Mouse (Mus musculus) left cerebral cortex, adult 8-10 months (tissue): ENCODE measurements around the gene Lrrc73. TPM values are rescaled to one million over a fixed set of nuclear protein-coding genes. Genes with fewer than 3 reads are reported as not detected.

ENCODE experiments used
- DNase-seq, 2 experiments: peaks; one replicate each; pipeline ENCODE4 v3.0.0; 2022; ENCODE audit warnings: low spot score in 2 of 2
- total RNA-seq, 4 experiments: library from RNA; stranded (reverse); gene quantifications; 2 replicates each; pipeline ENCODE4 v1.2.4; 2022

Gene Lrrc73
- total RNA-seq, 4 experiments from 2014 or later, result 50.2 to 55.0 (median 53.3) TPM

DNA sequence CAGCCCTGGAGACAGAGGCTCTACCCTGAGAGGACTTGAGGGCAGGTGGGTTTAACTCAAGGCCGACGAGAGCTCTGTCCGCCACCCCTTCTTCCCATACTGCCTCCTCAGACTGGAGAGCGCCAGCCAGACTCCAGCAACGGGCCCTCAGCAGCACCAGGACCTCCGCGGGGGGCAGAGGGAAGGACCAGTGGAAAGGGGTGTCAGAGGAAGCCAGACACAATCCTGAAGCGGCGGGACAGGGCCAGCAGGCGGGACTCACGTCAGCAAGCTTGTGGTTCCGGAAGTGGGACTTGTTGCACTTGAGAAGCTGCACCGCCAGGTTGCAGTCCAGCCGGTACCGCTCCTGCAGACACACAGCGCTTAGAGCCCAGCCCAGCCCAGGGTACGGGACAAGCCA lies 6.3 kb downstream of the Lrrc73 start:
- no peak for DNase-seq

DNA sequence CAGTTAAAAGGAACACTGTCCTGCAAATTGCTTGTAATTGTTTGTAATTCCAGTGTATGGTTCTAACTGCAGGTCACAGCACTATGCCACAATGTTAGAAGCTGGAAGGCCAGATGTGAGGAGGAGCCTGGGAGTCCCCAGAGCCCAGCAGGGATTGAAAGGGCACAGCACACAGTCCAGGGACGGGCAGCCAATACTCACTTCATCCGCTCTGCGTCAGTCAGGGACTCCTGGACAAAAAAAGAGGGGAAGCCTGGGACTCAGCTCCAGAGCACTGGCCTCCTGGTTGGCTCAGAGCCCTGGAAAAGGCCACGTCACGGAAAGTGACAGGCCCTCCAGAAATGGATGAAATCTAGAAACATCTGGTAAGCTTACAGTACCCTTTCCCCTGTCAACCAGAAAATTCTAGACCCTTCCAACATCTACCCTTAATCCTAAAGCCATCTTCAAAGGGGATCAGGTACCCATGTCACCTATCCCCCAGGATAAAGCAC lies 8.9 kb downstream of the Lrrc73 start:
- DNase-seq, result no peak

DNA sequence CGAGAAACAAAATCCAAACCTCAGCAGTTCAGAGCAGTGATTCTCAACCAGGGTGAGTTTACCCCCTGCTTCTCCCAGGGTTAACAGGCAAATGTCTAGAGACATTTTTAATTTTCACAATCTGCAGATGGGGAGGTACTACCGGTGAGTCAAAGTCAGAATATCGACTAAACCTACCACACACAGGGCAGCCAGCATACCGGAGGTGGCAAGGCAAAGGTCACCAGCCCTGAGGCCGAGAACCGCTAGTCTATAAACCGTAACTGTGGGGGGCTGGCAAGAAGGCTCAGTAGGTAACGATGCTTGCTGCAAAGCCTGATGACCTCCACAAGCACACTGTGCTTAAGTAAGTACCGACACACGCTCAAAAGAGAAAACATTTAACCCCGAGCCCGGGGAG lies 12.2 kb downstream of the Lrrc73 start:
- DNase-seq, result no peak

DNA sequence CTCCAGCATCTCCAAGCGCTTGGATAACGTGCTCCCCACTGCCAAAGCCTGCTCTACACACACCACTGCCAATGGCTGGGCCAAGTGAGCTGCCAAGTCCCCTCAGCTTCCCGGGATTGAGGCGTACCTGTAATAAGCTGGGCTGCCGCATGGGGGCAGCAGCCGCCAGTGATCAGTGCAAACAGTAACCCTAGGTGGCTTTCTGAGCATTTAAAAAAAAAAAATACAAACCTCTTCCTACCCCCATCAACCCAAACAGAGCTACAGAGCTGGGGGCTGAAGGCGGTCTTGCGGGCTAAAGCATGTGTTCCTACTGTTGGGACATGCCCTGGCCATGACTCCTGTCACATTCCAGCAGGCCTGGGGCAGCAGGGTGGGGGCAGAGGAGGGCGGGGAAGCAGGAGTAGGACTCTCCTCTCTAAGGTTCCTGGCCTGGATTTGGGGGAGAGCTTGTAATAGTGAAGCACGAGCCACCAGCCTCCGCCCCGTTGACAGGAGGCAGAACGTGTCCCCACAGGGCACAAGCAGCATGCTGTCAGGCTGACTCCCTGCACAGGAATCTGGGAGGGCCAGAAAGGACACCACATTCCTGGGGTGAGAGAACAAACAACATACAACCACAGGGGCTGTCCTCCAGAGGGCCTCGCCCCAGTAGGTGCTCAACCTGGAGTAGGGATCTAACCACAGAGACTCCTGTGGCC lies 12.7 kb downstream of the Lrrc73 start:
- DNase-seq, result peak; percentile 72 to 89

DNA sequence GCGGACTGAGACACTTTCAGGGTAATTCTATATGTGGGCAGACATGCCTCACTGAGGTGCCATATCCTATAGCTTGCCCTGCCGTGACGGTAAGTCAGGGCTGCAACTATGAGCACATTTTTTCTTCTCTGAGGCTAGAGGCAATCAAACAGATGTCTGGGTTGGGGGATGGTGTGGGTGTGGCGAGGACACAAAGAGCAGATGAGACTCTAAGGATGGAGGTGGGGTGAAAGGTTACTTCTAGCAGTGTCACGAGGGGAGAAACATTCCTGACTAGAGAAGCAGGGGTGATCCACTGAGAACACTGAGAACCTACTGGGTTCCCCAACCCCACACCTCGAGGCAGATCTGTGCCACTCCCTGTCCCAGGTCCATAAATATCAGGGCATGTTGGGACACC lies 13.7 kb downstream of the Lrrc73 start:
- no peak for DNase-seq

DNA sequence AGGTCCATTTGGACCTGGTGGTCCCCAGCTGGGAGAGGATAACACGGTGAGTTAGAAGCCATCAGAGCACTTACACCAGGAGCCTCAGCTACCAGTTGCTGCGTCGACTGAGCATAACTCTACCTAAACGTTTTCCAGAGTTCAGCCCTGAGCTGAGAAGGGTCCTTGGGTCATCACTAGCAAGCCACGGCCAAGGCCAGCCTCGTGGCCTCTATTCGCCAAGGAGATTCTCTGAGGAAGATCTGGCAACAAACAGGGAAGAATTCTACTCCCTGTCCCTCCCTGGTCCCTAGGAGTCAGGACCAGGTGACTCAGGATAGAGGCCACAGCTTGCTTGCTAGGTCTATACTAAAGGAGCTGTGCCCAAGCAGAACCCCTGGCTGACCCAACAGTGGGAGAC lies 14.2 kb downstream of the Lrrc73 start:
- DNase-seq, result peak in 1 of 2 experiments; percentile 1

DNA sequence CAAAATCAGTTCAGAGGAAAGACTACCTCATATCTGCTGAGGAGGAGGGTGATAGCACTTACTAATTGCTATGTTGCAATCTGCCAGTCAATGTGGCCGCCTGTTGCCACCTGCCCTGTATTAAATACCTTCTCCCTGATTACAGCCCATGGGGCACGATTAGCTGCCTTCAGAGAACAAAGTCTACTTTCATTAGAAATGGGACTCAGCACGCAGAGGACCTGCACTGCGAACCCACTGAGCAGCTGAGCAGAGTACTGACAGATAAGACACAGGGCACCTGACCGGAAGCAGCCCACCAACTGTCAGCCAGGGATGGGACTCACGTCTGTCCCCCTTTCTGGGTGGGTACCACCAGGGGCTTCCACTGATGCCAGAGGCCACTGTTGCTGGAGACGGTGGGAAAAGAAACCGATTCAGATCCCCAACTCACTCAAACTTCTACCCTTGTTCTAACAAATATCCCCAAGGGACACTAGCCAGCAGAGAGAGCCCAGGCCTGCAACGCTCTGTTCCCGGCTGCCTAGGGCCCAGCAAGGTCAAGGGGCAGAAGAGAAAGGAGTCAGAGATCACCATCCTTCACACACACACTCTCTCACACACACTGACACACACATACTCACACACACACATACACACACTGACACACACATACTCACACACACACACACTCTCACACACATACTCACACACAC lies 14.8 kb downstream of the Lrrc73 start:
- no peak for DNase-seq

DNA sequence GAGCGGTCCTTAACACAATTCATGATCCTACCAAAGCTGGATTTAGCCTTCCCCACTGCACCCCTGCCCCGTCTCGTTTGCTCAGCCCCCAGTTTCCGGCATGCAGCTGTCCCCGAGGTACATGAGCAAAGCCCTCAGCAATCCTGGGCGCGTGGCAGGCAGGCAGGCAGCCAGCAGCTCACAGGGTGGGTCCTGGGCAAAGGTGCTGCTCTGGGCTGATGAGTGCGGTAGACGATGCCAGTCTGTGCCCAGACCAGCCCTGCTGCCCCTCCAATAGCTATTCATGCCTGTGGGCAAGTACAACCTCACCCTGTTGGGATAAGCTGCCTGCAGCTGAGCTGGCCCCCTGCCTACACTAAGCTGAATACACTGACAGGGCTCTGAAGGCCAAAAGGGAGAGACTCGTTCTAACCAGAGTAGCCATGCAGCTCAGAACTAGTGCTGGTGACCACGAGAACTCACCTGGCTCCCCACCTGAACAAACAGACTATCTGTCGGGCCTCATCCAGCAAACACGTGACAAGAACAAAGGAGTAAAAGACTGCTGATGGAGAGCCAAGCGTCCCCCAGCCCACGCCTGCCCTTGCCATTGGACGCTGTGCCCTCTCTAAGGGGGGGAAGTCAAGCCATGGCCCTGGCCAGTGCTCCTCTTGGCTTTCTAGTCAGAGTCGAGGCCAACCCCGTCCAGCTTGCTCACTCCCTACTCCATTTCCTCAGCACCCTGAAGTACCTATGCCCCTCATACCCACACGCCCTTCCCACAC lies 16.6 kb downstream of the Lrrc73 start:
- no peak for DNase-seq

DNA sequence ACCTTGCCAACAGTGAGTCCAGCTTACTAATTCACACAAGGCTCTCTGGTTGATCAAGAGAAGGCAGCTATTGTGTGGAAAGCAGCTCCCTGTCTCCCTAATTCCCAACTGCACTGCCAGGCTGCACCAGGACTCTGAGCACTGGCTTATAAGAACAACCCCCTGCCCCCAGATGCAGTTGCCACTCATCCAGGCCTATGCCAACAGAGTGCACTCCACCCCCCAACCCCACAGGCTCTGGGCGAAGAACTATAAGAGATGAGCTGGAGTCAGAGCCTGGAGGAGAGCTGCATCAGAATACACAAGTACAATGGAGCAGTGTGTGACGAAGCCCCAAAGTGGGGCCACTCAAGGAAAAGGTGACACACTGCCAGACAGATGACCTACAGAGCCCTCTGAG lies 18.7 kb downstream of the Lrrc73 start:
- DNase-seq, result peak in 1 of 2 experiments; percentile 56

DNA sequence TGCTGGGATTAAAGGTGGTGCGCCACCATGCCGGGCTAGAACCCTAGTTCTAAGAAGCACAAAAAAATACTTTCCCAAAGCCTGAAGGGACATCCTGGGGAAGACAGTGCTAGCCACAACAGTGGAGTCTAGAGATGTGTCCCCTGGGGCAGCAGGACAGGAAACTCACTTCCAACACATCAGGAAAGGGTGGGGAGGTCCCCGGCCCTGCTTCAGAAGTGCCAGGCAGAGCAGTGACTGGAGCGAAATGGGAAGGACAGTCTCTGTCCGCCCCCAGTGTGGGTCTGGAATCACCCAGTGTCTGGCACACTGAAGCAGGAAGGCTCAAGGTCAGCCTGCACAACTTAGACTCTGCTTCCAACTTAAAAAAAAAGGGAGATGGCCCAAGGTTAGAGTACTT lies 19.3 kb downstream of the Lrrc73 start:
- no peak for DNase-seq

DNA sequence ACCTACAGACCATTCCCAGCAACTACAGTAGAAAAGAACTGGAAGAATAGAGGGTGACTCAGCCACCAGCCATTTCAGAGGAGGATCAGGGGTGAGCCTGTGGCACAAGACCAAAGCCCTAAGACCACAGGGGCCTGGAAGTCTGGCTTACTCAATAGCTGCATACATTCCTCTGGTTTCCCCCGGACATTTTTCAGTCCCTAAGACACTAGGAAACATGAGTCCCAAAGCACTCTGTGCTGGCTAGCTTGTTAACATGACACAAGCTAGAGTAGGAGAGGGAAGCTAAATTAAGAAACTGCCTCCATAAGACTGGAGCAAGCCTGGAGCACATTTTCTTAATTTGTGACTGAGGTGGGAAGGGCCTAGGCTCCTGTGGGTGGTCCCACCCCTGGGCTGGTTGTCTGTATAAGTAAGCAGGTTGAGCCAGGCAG lies 20.5 kb downstream of the Lrrc73 start:
- peak in 1 of 2 experiments; percentile 61 for DNase-seq

DNA sequence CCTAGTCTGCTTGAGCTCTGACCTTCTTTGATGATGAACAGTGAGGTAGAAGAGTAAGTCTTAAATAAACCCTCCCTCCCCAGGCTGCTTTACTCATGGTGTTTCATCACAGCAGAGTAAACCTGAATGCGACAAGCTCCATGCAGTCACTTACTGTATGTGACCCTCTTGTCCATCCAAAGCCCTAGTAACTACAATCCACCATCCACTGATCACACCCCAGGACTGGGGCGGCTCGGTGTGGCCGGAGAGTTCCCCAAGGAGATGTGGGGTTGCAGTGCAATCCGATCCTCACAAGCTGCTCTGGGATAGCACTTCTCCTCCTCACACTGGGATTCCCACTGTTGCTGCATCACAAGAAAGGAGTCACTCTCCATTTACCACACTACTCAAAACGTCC lies 21.1 kb downstream of the Lrrc73 start:
- no peak for DNase-seq

DNA sequence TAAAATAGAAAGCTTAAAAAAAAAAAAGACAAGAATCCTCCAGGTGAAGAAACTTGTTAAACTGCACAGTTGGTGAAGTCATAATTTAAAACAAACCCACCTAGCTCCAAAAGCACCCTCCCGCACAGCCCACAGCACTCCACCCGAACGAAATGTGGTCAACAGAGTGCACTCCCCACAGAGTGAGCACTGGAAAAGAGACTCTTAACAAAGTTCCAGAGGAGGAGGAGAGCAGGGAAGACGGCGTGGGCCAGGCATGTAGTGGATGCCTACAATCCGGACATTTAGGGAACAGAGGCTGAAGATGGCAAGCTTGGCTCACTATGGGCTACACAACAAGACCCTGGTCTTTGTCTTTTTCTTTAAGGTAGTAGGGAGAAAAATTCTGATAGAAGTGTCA lies 21.7 kb downstream of the Lrrc73 start:
- DNase-seq, result no peak

DNA sequence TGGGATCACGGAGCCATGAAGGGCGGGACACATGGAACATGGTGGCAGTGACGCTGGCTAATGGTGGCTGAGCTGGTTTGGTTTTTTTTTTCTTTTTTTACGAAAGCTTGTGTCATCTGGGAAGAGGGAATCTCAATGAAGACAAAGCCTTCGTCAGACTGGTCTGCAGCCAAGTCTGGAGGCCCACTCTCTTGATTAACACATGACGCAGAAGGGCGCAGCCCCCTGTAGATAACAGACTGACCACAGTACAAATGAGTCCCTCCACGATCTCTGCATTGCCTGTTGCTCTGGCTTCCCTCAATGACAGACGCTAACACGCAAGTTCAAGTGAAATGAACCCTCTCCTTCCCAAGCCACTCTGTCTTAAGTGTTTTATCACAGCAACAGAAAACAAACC lies 22.2 kb downstream of the Lrrc73 start:
- DNase-seq, result no peak

DNA sequence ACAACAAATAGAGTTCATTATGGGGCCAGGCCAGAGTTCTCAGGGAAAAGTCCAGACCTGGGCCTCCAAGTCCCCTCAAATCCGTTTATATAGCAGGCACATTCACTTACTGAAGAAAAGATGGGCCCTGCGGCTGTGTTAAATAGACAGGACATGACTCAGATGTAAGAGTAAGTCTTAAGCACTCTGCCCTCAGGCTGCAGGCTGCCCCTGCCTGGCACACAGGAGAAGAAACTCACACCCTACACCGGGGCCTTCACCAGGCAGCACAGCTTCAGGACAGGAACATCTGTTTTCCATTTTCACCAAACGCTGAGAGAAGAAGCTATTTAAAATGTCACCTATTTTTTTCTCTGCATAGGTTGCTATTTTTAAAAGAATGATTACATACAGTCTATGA lies 24.3 kb downstream of the Lrrc73 start:
- DNase-seq, result no peak

DNA sequence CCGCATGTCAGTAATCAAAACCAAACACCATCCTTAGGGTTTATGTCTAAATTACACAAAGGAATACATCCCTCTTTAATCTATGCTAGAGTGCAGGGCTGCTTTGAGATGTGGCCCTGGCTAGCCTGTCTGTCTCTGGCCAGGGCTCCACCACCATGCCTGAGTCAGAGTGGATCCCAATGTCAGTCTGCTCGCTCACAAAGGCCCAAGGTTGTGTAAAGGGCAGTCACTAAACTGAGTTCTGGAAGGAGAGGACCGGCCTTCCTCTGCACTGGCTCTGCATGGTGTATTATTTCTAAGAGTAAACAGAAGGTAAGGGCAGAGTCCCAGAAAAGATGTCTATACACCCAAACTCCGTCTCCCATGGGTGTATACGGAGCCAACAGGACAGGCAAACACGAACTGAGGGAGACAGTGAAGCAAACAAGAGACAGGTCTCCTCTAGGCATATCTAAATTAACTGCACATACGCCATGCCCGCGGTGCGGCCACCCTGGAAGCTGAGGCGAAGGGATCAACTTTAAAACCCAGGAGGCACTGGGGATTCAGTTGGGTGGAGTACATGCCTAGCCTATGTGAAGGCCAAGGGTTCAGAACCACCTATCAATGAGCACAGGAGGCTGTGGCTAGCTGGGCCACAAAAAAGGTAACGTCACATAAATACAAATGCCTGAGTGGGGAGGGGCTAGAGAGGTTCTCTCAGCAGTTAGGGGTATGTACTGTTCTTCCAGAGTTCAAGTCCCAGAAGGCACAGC lies 24.9 kb downstream of the Lrrc73 start:
- no peak for DNase-seq

DNA sequence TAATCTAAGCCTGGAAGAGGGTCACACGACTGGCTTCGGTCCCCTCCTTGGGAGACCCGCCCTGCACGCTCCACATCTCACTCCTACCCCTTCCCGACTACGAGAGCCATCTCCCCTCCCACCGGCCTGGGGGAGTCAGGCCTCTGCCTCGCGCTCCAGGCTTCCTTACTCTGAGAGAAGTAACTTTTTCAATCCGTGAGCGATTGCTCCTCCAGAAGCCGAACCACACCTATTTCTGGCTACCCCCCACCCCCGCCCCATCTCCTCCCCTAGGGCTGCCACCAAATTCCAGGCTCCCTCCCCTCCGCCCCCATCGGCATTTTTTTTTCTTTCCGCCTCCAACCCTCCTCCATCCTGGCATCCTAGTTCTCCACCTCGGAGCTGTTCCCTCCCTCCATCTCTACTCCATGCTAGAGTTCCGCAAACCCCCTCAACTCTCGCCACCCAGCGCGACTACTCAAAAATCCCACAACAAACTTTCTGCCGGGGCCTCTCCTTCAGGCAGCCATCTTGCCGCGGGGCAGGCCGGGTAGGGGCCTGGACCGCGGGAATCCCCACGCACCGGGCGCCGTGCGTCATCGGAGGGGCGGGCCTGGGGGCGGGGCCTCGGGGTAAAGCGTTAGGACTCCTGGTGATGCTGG lies 29.3 kb downstream of the Lrrc73 start, which contains the start of gene Tjap1:
Tjap1 (minus strand) TSS at position 544 of the 641 bp plus-strand sequence.
- DNase-seq, result peak; percentile 62 to 73

DNA sequence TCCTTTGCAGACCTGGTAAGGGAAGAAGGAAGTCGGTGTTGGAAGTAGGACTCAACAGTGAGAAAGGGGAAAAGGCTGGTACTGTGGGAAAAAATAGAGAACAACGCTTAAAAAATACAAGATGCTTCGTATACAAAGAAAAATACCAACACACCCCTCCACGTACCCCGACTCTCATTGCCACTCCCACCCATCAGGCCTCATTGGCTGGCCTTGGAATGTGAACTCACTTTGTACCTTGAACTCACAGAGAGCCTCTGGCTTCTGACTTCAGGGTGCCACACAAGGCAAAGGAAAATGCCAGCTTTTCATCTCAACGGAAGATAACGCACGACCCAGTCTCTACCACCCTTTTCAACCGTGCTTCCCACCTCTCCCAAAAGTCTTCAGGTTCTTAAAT lies 29.8 kb downstream of the Lrrc73 start:
- DNase-seq, result no peak

DNA sequence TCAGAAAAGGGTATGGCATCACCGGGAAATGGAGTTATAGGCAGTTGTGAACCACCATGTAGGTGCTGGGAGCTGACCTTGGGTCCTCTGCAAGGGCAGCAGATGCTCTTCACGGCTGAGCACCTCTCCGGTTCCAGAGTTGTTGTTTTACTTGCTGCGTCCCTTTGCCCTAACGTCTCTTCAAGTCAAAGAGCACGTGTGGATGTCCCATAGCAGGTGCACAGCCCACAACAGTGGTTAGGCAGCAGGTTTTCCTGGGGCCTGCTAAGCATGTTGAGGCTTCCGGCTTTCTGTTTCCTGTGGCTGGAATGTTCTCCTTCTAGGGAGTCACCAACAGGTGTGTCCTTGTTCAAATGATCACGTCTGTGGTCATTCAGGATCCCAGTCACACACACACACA lies 30.6 kb downstream of the Lrrc73 start:
- DNase-seq, result no peak

DNA sequence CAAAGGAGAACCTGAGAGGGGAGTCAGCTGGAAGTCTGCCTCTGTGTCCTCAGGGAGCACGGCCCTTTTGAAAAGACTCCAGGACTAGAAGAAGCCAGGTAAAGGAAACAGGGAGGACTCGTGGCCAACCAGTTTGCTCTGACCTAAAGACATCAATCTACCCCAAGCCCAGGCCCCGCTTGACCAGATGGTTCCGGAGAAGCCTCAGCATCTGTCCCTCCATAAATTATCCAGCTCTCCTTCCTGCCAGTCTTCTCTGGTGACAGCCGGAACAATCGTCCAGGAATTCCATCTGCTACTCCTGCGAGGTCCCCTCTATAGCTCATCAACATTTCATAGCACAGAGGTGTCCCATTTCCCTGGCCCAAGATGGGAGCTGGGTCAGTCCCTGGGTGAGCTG lies 31.3 kb downstream of the Lrrc73 start:
- DNase-seq, result no peak

DNA sequence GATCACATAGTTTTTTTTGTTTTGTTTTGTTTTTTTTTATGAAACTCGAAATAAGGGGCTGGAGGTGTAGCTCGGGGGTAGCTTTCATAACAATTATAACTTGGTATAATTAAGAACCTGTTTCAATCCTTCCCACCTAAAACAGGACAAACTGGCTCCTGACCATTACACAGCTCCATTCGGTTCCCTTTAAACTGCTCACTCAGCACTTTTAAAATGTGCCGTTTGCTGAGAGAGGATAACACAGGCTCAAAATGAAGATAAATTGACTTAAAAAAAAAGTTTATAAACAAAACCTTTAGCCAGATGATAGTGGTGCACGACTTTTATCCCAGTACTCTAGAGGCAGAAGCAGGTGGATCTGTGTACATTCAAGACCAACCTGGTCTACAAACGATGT lies 32.1 kb downstream of the Lrrc73 start:
- DNase-seq, result no peak
